Mouse (Mus musculus) intestine, postnatal 0 days (tissue): ENCODE results near the gene Anks1. TPM values are rescaled to one million over a fixed set of nuclear protein-coding genes. Genes with fewer than 3 reads are reported as not detected.
A peak's percentile ranks its signal among the peaks of the same experiment; 100 is the strongest.

Source experiments
- ATAC-seq: fragments of 200-750 bp; cut with Nextera tagmentation; 2 replicates; pipeline ENCODE4 v1.8.0; 2017; ENCODE audit warnings: mild to moderate bottlenecking, moderate TSS enrichment, moderate library complexity
- H3K27ac ChIP-seq: fragments of 300-500 bp; sonication (generic); 2 replicates; pipeline ENCODE4 v1.5.1; 2014; ENCODE audit warnings: mild to moderate bottlenecking, low read depth, low read length, moderate library complexity
- H3K27me3 ChIP-seq: fragments of 300-500 bp; sonication (generic); replicated peaks from 2 replicates; pipeline ENCODE4 v1.6.1; 2014; ENCODE audit warnings: low read length, mixed read lengths; ENCODE audit not compliant: control insufficient read depth, insufficient read depth
- H3K36me3 ChIP-seq: fragments of 300-500 bp; sonication (generic); 2 replicates; pipeline ENCODE4 v1.6.1; 2014; ENCODE audit warnings: mild to moderate bottlenecking, moderate library complexity; ENCODE audit not compliant: control insufficient read depth, insufficient read depth
- H3K4me1 ChIP-seq: fragments of 300-500 bp; sonication (generic); replicated peaks from 2 replicates; pipeline ENCODE4 v1.6.1; 2014; ENCODE audit warnings: antibody characterized with exemption, low read length, mixed read lengths; ENCODE audit not compliant: control insufficient read depth, insufficient read depth
- H3K4me2 ChIP-seq: fragments of 300-500 bp; sonication (generic); replicated peaks from 2 replicates; pipeline ENCODE4 v1.6.1; 2014; ENCODE audit warnings: low read depth, mild to moderate bottlenecking, moderate library complexity
- H3K4me3 ChIP-seq: fragments of 300-500 bp; sonication (generic); 2 replicates; pipeline ENCODE4 v1.5.1; 2014; ENCODE audit warnings: low read depth, low read length
- H3K9ac ChIP-seq: fragments of 300-500 bp; sonication (generic); 2 replicates; pipeline ENCODE4 v1.6.1; 2014; ENCODE audit warnings: mild to moderate bottlenecking, low read depth, low read length
- H3K9me3 ChIP-seq: fragments of 300-500 bp; sonication (generic); 2 replicates; pipeline ENCODE4 v1.6.1; 2016; ENCODE audit warnings: mixed run types; ENCODE audit not compliant: control insufficient read depth
- CTCF ChIP-seq: sonication (generic); IDR thresholded peaks from 2 replicates; pipeline ENCODE4 v1.5.1; 2016; ENCODE audit warnings: low read depth, mild to moderate bottlenecking, control low read depth, antibody characterized with exemption, moderate library complexity
- WGBS: fragments of 180-500 bp; shearing (Covaris S2); extraction: QIAGEN DNeasy Blood & Tissue Kit; methylation state at CpG from one replicate; pipeline ENCODE4 v1.1.7; 2014; 5-methylcytosine and 5-hydroxymethylcytosine counted together
- polyA plus RNA-seq: library from polyadenylated mRNA; unstranded; fragments of >200 nt; fragmentation: Nextera tagmentation; extraction: Ambion mirVana; gene quantifications from 2 replicates; pipeline ENCODE4 v1.2.1, GENCODE M21; 2015

Anks1 gene
- polyA plus RNA-seq, 1 experiment from 2014 or later: 10.0 TPM

GRCm38 (mm10) chr17:28078028-28078427, 168.9 kb downstream of the Anks1 start:
- ATAC-seq: no peak
- 57% methylated on average over 9 of the region's 9 CpGs for WGBS

GRCm38 (mm10) chr17:28079618-28080017, 170.5 kb downstream of the Anks1 start:
- H3K9ac ChIP-seq: peak overlapping the region; percentile 42
- H3K27ac ChIP-seq: no peak overlapping the region
- ATAC-seq: 0 out of 2 replicates have a peak, but pooled peaks have one; percentile 36
- H3K4me2 ChIP-seq: peak overlapping the region; percentile 100
- no peaks in the 10 kb centered on the region for H3K27me3 ChIP-seq
- 0 out of 2 replicates have a peak, but pooled peaks cover 2% of the 10 kb centered on the region for H3K4me1 ChIP-seq
- H3K9me3 ChIP-seq: no peaks in the 10 kb centered on the region
- H3K4me3 ChIP-seq: peak overlapping the region; percentile 68
- under 1% methylated on average over 25 of the region's 25 CpGs for WGBS
- H3K36me3 ChIP-seq: no peaks in the 10 kb centered on the region
- peak; percentile 92 for TF ChIP-seq CTCF

More at GRCm38 (mm10) chr17:28078028-28078427, 168.9 kb downstream of the Anks1 start:
- TF ChIP-seq CTCF: 0 out of 2 replicates have a peak, but pooled peaks have one; percentile 2
- H3K4me2 ChIP-seq: 0 out of 2 replicates have a peak overlapping the region, but pooled peaks have one; percentile 13
- H3K4me1 ChIP-seq: 0 out of 2 replicates have a peak, but pooled peaks cover 2% of the 10 kb centered on the region
- no peaks in the 10 kb centered on the region for H3K36me3 ChIP-seq
- H3K27ac ChIP-seq: no peak overlapping the region
- H3K9ac ChIP-seq: no peak overlapping the region
- no peak overlapping the region for H3K4me3 ChIP-seq
- no peaks in the 10 kb centered on the region for H3K27me3 ChIP-seq
- H3K9me3 ChIP-seq: no peaks in the 10 kb centered on the region

GRCm38 (mm10) chr17:28080045-28080816, 171.1 kb downstream of the Anks1 start, which contains the start of gene Tcp11:
Tcp11 (minus strand) TSS chr17:28080639.
- no peaks in the 10 kb centered on the region for H3K9me3 ChIP-seq
- no peaks in the 10 kb centered on the region for H3K27me3 ChIP-seq
- no peak within 1 kb of the TSS for H3K27ac ChIP-seq
- no peak for TF ChIP-seq CTCF
- peak within 1 kb of the TSS; percentile 100 for H3K4me2 ChIP-seq
- peak within 1 kb of the TSS; percentile 42 for H3K9ac ChIP-seq
- ATAC-seq: peak; percentile 60
- H3K4me1 ChIP-seq: 0 out of 2 replicates have a peak, but pooled peaks cover 2% of the 10 kb centered on the region
- 2% methylated on average over 54 of the region's 57 CpGs for WGBS
- no peaks in the 10 kb centered on the region for H3K36me3 ChIP-seq
- H3K4me3 ChIP-seq: peak within 1 kb of the TSS; percentile 68

- WGBS: 26% methylated on average over 9 of the region's 9 CpGs
- ATAC-seq: 0 out of 2 replicates have a peak, but pooled peaks have one; percentile 5
- Histone ChIP-seq H3K9ac (no peak overlapping the region), H3K4me3 (0 out of 2 replicates have a peak overlapping the region, but pooled peaks have one; percentile 68), H3K4me1 (0 out of 2 replicates have a peak, but pooled peaks cover 2% of the 10 kb centered on the region), H3K27ac (no peak overlapping the region), H3K27me3 (no peaks in the 10 kb centered on the region), H3K36me3 (no peaks in the 10 kb centered on the region), H3K9me3 (no peaks in the 10 kb centered on the region), H3K4me2 (peak overlapping the region; percentile 100)
- TF ChIP-seq CTCF: no peak
Observed at GRCm38 (mm10) chr17:28080817-28081165, 171.7 kb downstream of the Anks1 start.

GRCm38 (mm10) chr17:28081385-28081784, 172.3 kb downstream of the Anks1 start:
- ATAC-seq: no peak
- H3K4me1 ChIP-seq: 0 out of 2 replicates have a peak, but pooled peaks cover 2% of the 10 kb centered on the region
- no peaks in the 10 kb centered on the region for H3K9me3 ChIP-seq
- H3K9ac ChIP-seq: no peak overlapping the region
- H3K36me3 ChIP-seq: no peaks in the 10 kb centered on the region
- no peak overlapping the region for H3K4me3 ChIP-seq
- H3K27ac ChIP-seq: no peak overlapping the region
- peak; percentile 67 for TF ChIP-seq CTCF
- H3K27me3 ChIP-seq: no peaks in the 10 kb centered on the region
- WGBS: 67% methylated on average over 9 of the region's 9 CpGs
- H3K4me2 ChIP-seq: no peak overlapping the region

DNA sequence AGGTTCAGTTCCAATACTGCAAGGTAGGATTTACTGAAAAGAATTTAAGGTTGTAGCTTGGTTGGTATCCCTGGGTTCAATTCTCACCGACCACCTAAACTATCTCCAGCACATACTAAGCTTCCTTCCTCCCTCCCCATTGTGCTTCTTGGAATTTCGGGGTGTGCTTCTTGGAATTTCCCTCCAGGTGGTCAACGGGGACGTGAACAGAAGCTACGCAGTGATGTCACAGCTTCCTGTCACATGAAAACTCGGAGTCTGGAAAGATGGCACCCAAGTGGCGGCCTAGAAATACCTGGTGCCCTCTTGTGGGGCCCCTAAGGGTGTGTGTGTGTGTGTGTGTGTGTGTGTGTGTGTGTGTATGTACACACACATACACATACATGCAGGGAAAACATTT, 172.8 kb downstream of the Anks1 start:
- 0 out of 2 replicates have a peak, but pooled peaks cover 2% of the 10 kb centered on the region for H3K4me1 ChIP-seq
- no peaks in the 10 kb centered on the region for H3K27me3 ChIP-seq
- ATAC-seq: no peak
- no peaks in the 10 kb centered on the region for H3K9me3 ChIP-seq
- H3K9ac ChIP-seq: no peak overlapping the region
- no peak overlapping the region for H3K27ac ChIP-seq
- WGBS: 87% methylated on average over 7 of the region's 7 CpGs
- no peaks in the 10 kb centered on the region for H3K36me3 ChIP-seq
- H3K4me3 ChIP-seq: no peak overlapping the region
- no peak overlapping the region for H3K4me2 ChIP-seq
- TF ChIP-seq CTCF: no peak
